Mouse (Mus musculus): ENCODE measurements around the gene Gm11034. TPM values are rescaled to one million over a fixed set of nuclear protein-coding genes. Genes with fewer than 3 reads are reported as not detected.

The Gm11034 gene
- polyA plus RNA-seq (2012; rRNA removed), result not detected in 2 replicates

- 65% methylated on average over 4 of the region's 4 CpGs for WGBS
Observed at GRCm38 (mm10) chr8:72213536-72213935, at the start of gene Gm11034. Gm11034 (minus strand) TSS chr8:72213636.

GRCm38 (mm10) chr8:72262756-72263155 lies 49.3 kb upstream of the Gm11034 start:
- Histone ChIP-seq H3K4me1 (ENCODE audit: control insufficient read depth, insufficient read depth, low read length) (peaks cover 8% of the 10 kb centered on the region), H3K4me3 (replicated peaks; ENCODE audit: extremely low read depth, low read depth, low read length) (no peak overlapping the region)
- DNase-seq, result no peak
- 92% methylated on average over 2 of the region's 2 CpGs for WGBS
- TF ChIP-seq POLR2A (IDR thresholded peaks at IDR 0.05; ENCODE audit: borderline replicate concordance, extremely low read depth, low read depth, low read length), result no peak
- TF ChIP-seq CTCF (IDR thresholded peaks at IDR 0.05; ENCODE audit: insufficient read depth, low read length), result no peak

More at GRCm38 (mm10) chr8:72213536-72213935, at the start of gene Gm11034:
- Histone ChIP-seq H3K4me1 (ENCODE audit: control insufficient read depth, insufficient read depth, low read length) (no peaks in the 10 kb centered on the region), H3K4me3 (replicated peaks; ENCODE audit: extremely low read depth, low read depth, low read length) (no peak within 1 kb of the TSS)
- DNase-seq, result no peak
- TF ChIP-seq CTCF (IDR thresholded peaks at IDR 0.05; ENCODE audit: insufficient read depth, low read length) (no peak), POLR2A (IDR thresholded peaks at IDR 0.05; ENCODE audit: borderline replicate concordance, extremely low read depth, low read depth, low read length) (no peak)

GRCm38 (mm10) chr8:72261872-72262271 lies 48.4 kb upstream of the Gm11034 start:
- no peak overlapping the region for H3K4me3 ChIP-seq (replicated peaks; ENCODE audit: extremely low read depth, low read depth, low read length)
- TF ChIP-seq POLR2A (IDR thresholded peaks at IDR 0.05; ENCODE audit: borderline replicate concordance, extremely low read depth, low read depth, low read length) (no peak), CTCF (IDR thresholded peaks at IDR 0.05; ENCODE audit: insufficient read depth, low read length) (peak; percentile 62)
- H3K4me1 ChIP-seq (ENCODE audit: control insufficient read depth, insufficient read depth, low read length), result peaks cover 4% of the 10 kb centered on the region; the same call in 1 of the 2 replicates
- 51% methylated on average over 5 of the region's 5 CpGs for WGBS
- DNase-seq, result no peak

- no peak for DNase-seq
- peaks cover 4% of the 10 kb centered on the region; the same call in 1 of the 2 replicates for H3K4me1 ChIP-seq (ENCODE audit: control insufficient read depth, insufficient read depth, low read length)
- TF ChIP-seq POLR2A (IDR thresholded peaks at IDR 0.05; ENCODE audit: borderline replicate concordance, extremely low read depth, low read depth, low read length) (no peak), CTCF (IDR thresholded peaks at IDR 0.05; ENCODE audit: insufficient read depth, low read length) (no peak)
- no peak overlapping the region for H3K4me3 ChIP-seq (replicated peaks; ENCODE audit: extremely low read depth, low read depth, low read length)
Observed at GRCm38 (mm10) chr8:72261431-72261830, 48.0 kb upstream of the Gm11034 start.

GRCm38 (mm10) chr8:72261019-72261418 lies 47.6 kb upstream of the Gm11034 start:
- TF ChIP-seq CTCF (IDR thresholded peaks at IDR 0.05; ENCODE audit: insufficient read depth, low read length), result peak; percentile 74
- no peak for TF ChIP-seq POLR2A (IDR thresholded peaks at IDR 0.05; ENCODE audit: borderline replicate concordance, extremely low read depth, low read depth, low read length)
- no peak for DNase-seq
- WGBS, result 27% methylated on average over 2 of the region's 2 CpGs
- no peak overlapping the region for H3K4me3 ChIP-seq (replicated peaks; ENCODE audit: extremely low read depth, low read depth, low read length)
- peaks cover 4% of the 10 kb centered on the region; the same call in 1 of the 2 replicates for H3K4me1 ChIP-seq (ENCODE audit: control insufficient read depth, insufficient read depth, low read length)

GRCm38 (mm10) chr8:72260585-72260984 lies 47.1 kb upstream of the Gm11034 start:
- peaks cover 4% of the 10 kb centered on the region; the same call in 1 of the 2 replicates for H3K4me1 ChIP-seq (ENCODE audit: control insufficient read depth, insufficient read depth, low read length)
- no peak overlapping the region for H3K4me3 ChIP-seq (replicated peaks; ENCODE audit: extremely low read depth, low read depth, low read length)
- no peak for TF ChIP-seq POLR2A (IDR thresholded peaks at IDR 0.05; ENCODE audit: borderline replicate concordance, extremely low read depth, low read depth, low read length)
- no peak for TF ChIP-seq CTCF (IDR thresholded peaks at IDR 0.05; ENCODE audit: insufficient read depth, low read length)
- 52% methylated on average over 4 of the region's 4 CpGs for WGBS
- no peak for DNase-seq

- Histone ChIP-seq H3K4me1 (ENCODE audit: control insufficient read depth, insufficient read depth, low read length) (no peaks in the 10 kb centered on the region), H3K4me3 (replicated peaks; ENCODE audit: extremely low read depth, low read depth, low read length) (no peak overlapping the region)
- 45% methylated on average over 2 of the region's 2 CpGs for WGBS
- DNase-seq, result no peak
- TF ChIP-seq POLR2A (IDR thresholded peaks at IDR 0.05; ENCODE audit: borderline replicate concordance, extremely low read depth, low read depth, low read length) (no peak), CTCF (IDR thresholded peaks at IDR 0.05; ENCODE audit: insufficient read depth, low read length) (no peak)
Observed at GRCm38 (mm10) chr8:72259862-72260261, 46.4 kb upstream of the Gm11034 start.

- Histone ChIP-seq H3K4me1 (ENCODE audit: control insufficient read depth, insufficient read depth, low read length) (no peaks in the 10 kb centered on the region), H3K4me3 (replicated peaks; ENCODE audit: extremely low read depth, low read depth, low read length) (no peak overlapping the region)
- TF ChIP-seq POLR2A (IDR thresholded peaks at IDR 0.05; ENCODE audit: borderline replicate concordance, extremely low read depth, low read depth, low read length) (no peak), CTCF (IDR thresholded peaks at IDR 0.05; ENCODE audit: insufficient read depth, low read length) (no peak)
- DNase-seq, result no peak
- 93% methylated on average over 1 of the region's 1 CpGs for WGBS
Observed at GRCm38 (mm10) chr8:72257902-72258238, 44.4 kb upstream of the Gm11034 start.

GRCm38 (mm10) chr8:72257171-72257901 lies 43.9 kb upstream of the Gm11034 start:
- no peak overlapping the region for H3K4me3 ChIP-seq (replicated peaks; ENCODE audit: extremely low read depth, low read depth, low read length)
- 50% methylated on average over 7 of the region's 7 CpGs for WGBS
- DNase-seq, result no peak
- no peaks in the 10 kb centered on the region for H3K4me1 ChIP-seq (ENCODE audit: control insufficient read depth, insufficient read depth, low read length)
- TF ChIP-seq CTCF (IDR thresholded peaks at IDR 0.05; ENCODE audit: insufficient read depth, low read length), result peak; percentile 57
- no peak for TF ChIP-seq POLR2A (IDR thresholded peaks at IDR 0.05; ENCODE audit: borderline replicate concordance, extremely low read depth, low read depth, low read length)

- 51% methylated on average over 2 of the region's 2 CpGs for WGBS
- TF ChIP-seq CTCF (IDR thresholded peaks at IDR 0.05; ENCODE audit: insufficient read depth, low read length), result no peak
- TF ChIP-seq POLR2A (IDR thresholded peaks at IDR 0.05; ENCODE audit: borderline replicate concordance, extremely low read depth, low read depth, low read length), result no peak
- peaks cover 4% of the 10 kb centered on the region; the same call in 1 of the 2 replicates for H3K4me1 ChIP-seq (ENCODE audit: control insufficient read depth, insufficient read depth, low read length)
- H3K4me3 ChIP-seq (replicated peaks; ENCODE audit: extremely low read depth, low read depth, low read length), result no peak overlapping the region
- DNase-seq, result no peak
Observed at GRCm38 (mm10) chr8:72244610-72245009, 31.2 kb upstream of the Gm11034 start.
